Mouse (Mus musculus): ENCODE measurements around the gene Ivns1abp. TPM values are rescaled to one million over a fixed set of nuclear protein-coding genes. Genes with fewer than 3 reads are reported as not detected.

Ivns1abp gene
- polyA plus RNA-seq, 1 experiment: not detected

DNA sequence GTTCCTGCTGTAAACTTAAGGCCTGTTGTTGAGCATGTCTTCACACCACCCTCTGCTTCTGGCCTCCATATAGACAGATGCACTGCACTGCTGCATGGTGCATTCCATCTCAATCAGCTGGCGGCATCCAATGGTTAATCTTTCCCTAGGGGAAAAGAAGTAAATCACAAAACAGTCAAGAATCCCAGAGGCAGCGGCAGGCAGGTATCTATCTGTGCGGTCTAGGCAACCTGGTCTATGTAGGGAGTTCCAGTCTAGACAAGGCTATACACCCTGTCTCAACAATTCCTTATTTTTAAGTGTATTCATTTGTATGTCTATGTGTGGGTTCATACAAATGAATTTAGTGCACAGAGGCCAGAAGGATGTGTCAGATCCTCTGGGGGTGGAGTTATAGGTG, 24.2 kb downstream of the Ivns1abp start:
- no peak overlapping the region for H3K27ac ChIP-seq (ENCODE audit: insufficient read depth, low read depth, low read length)

GRCm38 (mm10) chr1:151370573-151370972, 26.3 kb downstream of the Ivns1abp start:
- H3K27ac ChIP-seq (ENCODE audit: insufficient read depth, low read depth, low read length): no peak overlapping the region
- no peak overlapping the region for H3K4me3 ChIP-seq (ENCODE audit: insufficient read depth, low read depth, low read length)
- 76% methylated on average over 3 of the region's 3 CpGs for whole genome bisulfite sequencing
- TF ChIP-seq CTCF (IDR thresholded peaks at IDR 0.05; ENCODE audit: insufficient read depth, low read depth, low read length) (no peak), POLR2A (IDR thresholded peaks at IDR 0.05; ENCODE audit: insufficient read depth, low read depth, low read length) (no peak)
- H3K4me1 ChIP-seq (ENCODE audit: control insufficient read depth, insufficient read depth, low read length): peaks cover 3% of the 10 kb centered on the region; the same call in 1 of the 2 replicates

More for the DNA sequence above, 24.2 kb downstream of the Ivns1abp start:
- no peak overlapping the region for H3K4me3 ChIP-seq (ENCODE audit: insufficient read depth, low read depth, low read length)
- H3K4me1 ChIP-seq (ENCODE audit: control insufficient read depth, insufficient read depth, low read length): peaks cover 3% of the 10 kb centered on the region; the same call in 1 of the 2 replicates
- 94% methylated on average over 3 of the region's 3 CpGs for WGBS
- no peak for TF ChIP-seq CTCF (IDR thresholded peaks at IDR 0.05; ENCODE audit: insufficient read depth, low read depth, low read length)
- no peak for TF ChIP-seq POLR2A (IDR thresholded peaks at IDR 0.05; ENCODE audit: insufficient read depth, low read depth, low read length)

GRCm38 (mm10) chr1:151371543-151371942, 27.3 kb downstream of the Ivns1abp start:
- WGBS: 60% methylated on average over 5 of the region's 5 CpGs
- TF ChIP-seq POLR2A (IDR thresholded peaks at IDR 0.05; ENCODE audit: insufficient read depth, low read depth, low read length) (no peak), CTCF (IDR thresholded peaks at IDR 0.05; ENCODE audit: insufficient read depth, low read depth, low read length) (no peak)
- peaks cover 3% of the 10 kb centered on the region; the same call in 1 of the 2 replicates for H3K4me1 ChIP-seq (ENCODE audit: control insufficient read depth, insufficient read depth, low read length)
- H3K27ac ChIP-seq (ENCODE audit: insufficient read depth, low read depth, low read length): no peak overlapping the region
- no peak overlapping the region for H3K4me3 ChIP-seq (ENCODE audit: insufficient read depth, low read depth, low read length)

DNA sequence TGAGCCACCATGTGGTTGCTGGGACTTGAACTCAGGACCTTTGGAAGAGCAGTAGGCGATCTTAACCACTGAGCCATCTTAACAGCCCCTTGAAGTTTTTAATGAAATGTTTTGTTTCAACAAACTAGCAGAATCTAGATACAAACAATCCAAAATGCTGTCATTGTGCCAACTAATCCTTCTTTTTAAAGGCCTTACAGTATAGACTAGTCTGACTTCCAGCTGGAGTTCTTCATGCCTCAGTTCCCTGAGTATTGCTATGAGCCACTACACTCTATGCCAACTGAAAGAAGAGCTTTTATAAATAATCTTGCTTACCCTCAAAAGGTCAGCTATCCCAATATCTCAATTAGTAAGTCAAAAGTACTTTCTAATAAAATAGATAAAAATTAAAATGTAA, 28.5 kb downstream of the Ivns1abp start:
- no peak overlapping the region for H3K27ac ChIP-seq (ENCODE audit: insufficient read depth, low read depth, low read length)
- peaks cover 3% of the 10 kb centered on the region; the same call in 1 of the 2 replicates for H3K4me1 ChIP-seq (ENCODE audit: control insufficient read depth, insufficient read depth, low read length)
- WGBS: 92% methylated on average over 1 of the region's 1 CpGs
- H3K4me3 ChIP-seq (ENCODE audit: insufficient read depth, low read depth, low read length): no peak overlapping the region
- TF ChIP-seq POLR2A (IDR thresholded peaks at IDR 0.05; ENCODE audit: insufficient read depth, low read depth, low read length): no peak
- TF ChIP-seq CTCF (IDR thresholded peaks at IDR 0.05; ENCODE audit: insufficient read depth, low read depth, low read length): no peak

DNA sequence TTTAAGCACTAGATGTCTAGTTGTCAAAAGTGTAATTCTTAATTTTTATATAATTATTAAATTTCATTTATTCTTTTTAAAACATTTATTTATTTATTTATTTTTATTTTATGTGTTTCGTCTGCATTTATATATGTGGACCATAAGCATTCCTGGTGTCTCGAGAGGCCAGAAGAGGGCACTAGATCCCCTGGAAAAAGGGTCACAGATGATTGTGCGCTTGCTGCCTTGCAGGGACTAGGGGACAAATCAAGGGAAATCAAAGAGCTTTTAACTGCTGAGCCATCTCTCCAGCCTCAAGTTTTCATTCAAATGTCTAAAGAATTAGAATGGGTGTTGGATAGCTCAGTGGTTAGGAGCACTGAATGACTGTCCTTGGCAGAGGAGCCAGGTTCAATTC, 33.1 kb downstream of the Ivns1abp start:
- H3K27ac ChIP-seq (ENCODE audit: insufficient read depth, low read depth, low read length): no peak overlapping the region
- 91% methylated on average over 3 of the region's 3 CpGs for WGBS
- no peaks in the 10 kb centered on the region for H3K4me1 ChIP-seq (ENCODE audit: control insufficient read depth, insufficient read depth, low read length)
- TF ChIP-seq CTCF (IDR thresholded peaks at IDR 0.05; ENCODE audit: insufficient read depth, low read depth, low read length) (no peak), POLR2A (IDR thresholded peaks at IDR 0.05; ENCODE audit: insufficient read depth, low read depth, low read length) (no peak)
- no peak overlapping the region for H3K4me3 ChIP-seq (ENCODE audit: insufficient read depth, low read depth, low read length)

DNA sequence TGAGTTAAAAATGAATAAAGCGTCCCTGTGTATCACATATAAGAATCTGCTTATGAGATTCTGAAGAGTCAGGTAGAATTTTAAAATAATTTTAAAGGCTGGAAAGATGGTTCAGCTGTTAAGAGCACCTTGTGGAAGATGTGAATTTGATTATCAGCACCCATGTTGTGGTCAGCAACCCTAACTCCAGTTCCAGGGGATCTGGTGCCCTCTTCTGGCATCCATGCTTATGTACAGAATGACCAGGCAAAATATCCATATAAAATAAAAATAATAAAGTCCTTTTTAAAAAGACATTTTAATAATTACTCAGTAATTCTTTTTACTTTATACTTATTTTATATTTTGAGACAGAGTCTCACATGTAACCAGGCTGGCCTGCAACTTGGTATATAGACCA, 45.8 kb downstream of the Ivns1abp start:
- TF ChIP-seq CTCF (IDR thresholded peaks at IDR 0.05; ENCODE audit: insufficient read depth, low read depth, low read length): no peak
- TF ChIP-seq POLR2A (IDR thresholded peaks at IDR 0.05; ENCODE audit: insufficient read depth, low read depth, low read length): no peak
- Histone ChIP-seq H3K4me3 (ENCODE audit: insufficient read depth, low read depth, low read length) (no peak overlapping the region), H3K4me1 (ENCODE audit: control insufficient read depth, insufficient read depth, low read length) (no peaks in the 10 kb centered on the region), H3K27ac (ENCODE audit: insufficient read depth, low read depth, low read length) (no peak overlapping the region)
- 98% methylated on average over 1 of the region's 1 CpGs for WGBS

- no peak overlapping the region for H3K4me3 ChIP-seq (ENCODE audit: insufficient read depth, low read depth, low read length)
- TF ChIP-seq POLR2A (IDR thresholded peaks at IDR 0.05; ENCODE audit: insufficient read depth, low read depth, low read length): no peak
- 86% methylated on average over 3 of the region's 3 CpGs for WGBS
- H3K4me1 ChIP-seq (ENCODE audit: control insufficient read depth, insufficient read depth, low read length): no peaks in the 10 kb centered on the region
- no peak overlapping the region for H3K27ac ChIP-seq (ENCODE audit: insufficient read depth, low read depth, low read length)
Measured at GRCm38 (mm10) chr1:151409827-151410226, 65.5 kb downstream of the Ivns1abp start.

Other genes starting within 250 kb of the Ivns1abp start
- gene Gm47985, start 161.9 kb upstream of the Ivns1abp start, polyA plus RNA-seq (2012; ENCODE audit: insufficient read depth, insufficient read length, low replicate concordance, missing spikeins): not detected in 2 replicates
- gene Gm8947, start 152.1 kb upstream of the Ivns1abp start, polyA plus RNA-seq (2012; ENCODE audit: insufficient read depth, insufficient read length, low replicate concordance, missing spikeins): not detected in 2 replicates
- gene Gm47995, start 146.0 kb upstream of the Ivns1abp start, polyA plus RNA-seq (2012; ENCODE audit: insufficient read depth, insufficient read length, low replicate concordance, missing spikeins): not detected in 2 replicates
- gene 3110040M04Rik, start 140.4 kb upstream of the Ivns1abp start, polyA plus RNA-seq (2012; ENCODE audit: insufficient read depth, insufficient read length, low replicate concordance, missing spikeins): not detected in 2 replicates
- gene Gm47996, start 134.3 kb upstream of the Ivns1abp start, polyA plus RNA-seq (2012; ENCODE audit: insufficient read depth, insufficient read length, low replicate concordance, missing spikeins): not detected in 2 replicates
- gene Swt1, start 84.0 kb downstream of the Ivns1abp start, polyA plus RNA-seq (2012; ENCODE audit: insufficient read depth, insufficient read length, low replicate concordance, missing spikeins): not detected in 2 replicates
- not detected in 2 replicates for gene Trmt1l, start 84.1 kb downstream of the Ivns1abp start, polyA plus RNA-seq (2012; ENCODE audit: insufficient read depth, insufficient read length, low replicate concordance, missing spikeins)
- not detected in 2 replicates for gene Rnf2, start 156.5 kb downstream of the Ivns1abp start, polyA plus RNA-seq (2012; ENCODE audit: insufficient read depth, insufficient read length, low replicate concordance, missing spikeins)
- gene Fam129a, start 226.7 kb downstream of the Ivns1abp start, polyA plus RNA-seq (2012; ENCODE audit: insufficient read depth, insufficient read length, low replicate concordance, missing spikeins): not detected in 2 replicates